Mouse (Mus musculus) embryo, embryonic 10.5 days (tissue): ENCODE data around the gene Gsdma.

Experiments used
- DNase-seq: peaks from one replicate; pipeline ENCODE4 v3.0.0-alpha.2; 2015; ENCODE audit warnings: low spot score

The Gsdma gene

GRCm38 (mm10) chr11:98710416-98711045, 46.4 kb downstream of the Gsdma start:
- peak; percentile 91 for DNase-seq

- no peak for DNase-seq
Observed at GRCm38 (mm10) chr11:98711046-98711434, 46.9 kb downstream of the Gsdma start.

GRCm38 (mm10) chr11:98712009-98712408, 47.9 kb downstream of the Gsdma start:
- DNase-seq = peak; percentile 19

- no peak for DNase-seq
Observed at GRCm38 (mm10) chr11:98713703-98714102, 49.6 kb downstream of the Gsdma start.

GRCm38 (mm10) chr11:98715946-98716345, 51.8 kb downstream of the Gsdma start:
- DNase-seq = no peak

- DNase-seq = peak; percentile 72
Observed at GRCm38 (mm10) chr11:98717904-98718303, 53.8 kb downstream of the Gsdma start.

- DNase-seq = no peak
Observed at GRCm38 (mm10) chr11:98720756-98721155, 56.6 kb downstream of the Gsdma start.

GRCm38 (mm10) chr11:98721458-98722226, 57.5 kb downstream of the Gsdma start:
- DNase-seq = peak; percentile 51

- no peak for DNase-seq
Observed at GRCm38 (mm10) chr11:98723098-98723497, 58.9 kb downstream of the Gsdma start.

GRCm38 (mm10) chr11:98725926-98726506, 61.9 kb downstream of the Gsdma start:
- DNase-seq = no peak
